Mouse (Mus musculus) cerebellum, adult 18-20 months (tissue): ENCODE measurements around the gene Teddm1b.

Experiments used
- DNase-seq, 2 experiments: peaks; one replicate each; pipeline ENCODE4 v3.0.0; 2021

Gene Teddm1b

DNA sequence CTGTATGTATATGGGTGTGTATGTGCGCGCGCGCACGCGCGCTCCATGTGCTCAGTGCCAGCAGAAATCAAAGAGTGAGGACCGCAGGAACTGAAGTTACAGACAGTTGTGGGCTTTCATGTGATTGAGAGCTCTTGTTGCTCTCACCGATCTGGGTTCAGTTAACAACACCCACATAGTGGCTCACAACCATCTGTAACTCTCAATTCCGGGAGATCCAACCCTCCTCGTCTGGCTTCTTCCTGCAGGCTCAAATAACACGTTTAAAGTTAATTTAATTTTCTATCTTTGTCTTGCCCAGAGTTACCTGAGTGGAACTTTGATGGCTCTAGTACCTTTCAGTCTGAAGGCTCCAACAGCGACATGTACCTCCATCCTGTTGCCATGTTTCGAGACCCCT lies 30.1 kb downstream of the Teddm1b start:
- DNase-seq, result no peak

DNA sequence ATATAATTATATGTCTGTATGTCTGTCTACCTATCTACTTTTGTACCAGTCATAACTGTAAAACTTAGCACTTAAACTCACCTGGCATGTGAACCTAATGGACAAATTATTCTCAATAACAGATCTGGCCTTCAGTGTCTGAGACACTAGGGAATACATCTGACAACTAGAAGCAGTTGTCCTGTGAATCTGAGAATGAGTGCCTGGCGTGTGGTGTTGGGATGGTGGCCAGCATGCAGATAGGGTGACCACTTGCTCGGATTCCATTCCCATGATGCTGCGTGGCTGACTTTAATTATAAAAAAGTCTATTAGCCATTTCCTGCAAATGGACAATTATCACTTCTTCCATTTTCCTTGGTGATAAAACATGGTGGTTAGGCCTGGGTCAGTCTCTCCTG lies 31.7 kb downstream of the Teddm1b start:
- no peak for DNase-seq

DNA sequence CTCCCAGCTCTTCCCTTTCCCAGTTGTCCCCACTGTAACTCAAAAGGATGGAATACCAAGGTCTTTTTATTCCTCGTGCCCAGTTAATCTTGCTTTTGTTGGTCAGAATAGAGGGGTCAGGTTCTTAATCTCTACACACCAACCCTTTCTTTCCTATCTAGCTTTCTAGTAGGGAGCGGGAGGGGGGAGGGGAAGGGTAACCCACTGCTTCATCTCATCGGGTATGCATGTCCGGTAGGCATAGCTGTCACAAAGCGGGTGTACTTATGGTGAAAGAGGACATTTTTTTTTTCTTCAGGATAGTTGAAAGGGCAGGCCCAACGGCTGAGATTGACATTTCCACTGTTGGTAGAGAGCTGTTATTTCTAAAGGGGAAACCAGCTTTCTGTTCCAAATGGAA lies 34.1 kb downstream of the Teddm1b start:
- DNase-seq, result no peak

DNA sequence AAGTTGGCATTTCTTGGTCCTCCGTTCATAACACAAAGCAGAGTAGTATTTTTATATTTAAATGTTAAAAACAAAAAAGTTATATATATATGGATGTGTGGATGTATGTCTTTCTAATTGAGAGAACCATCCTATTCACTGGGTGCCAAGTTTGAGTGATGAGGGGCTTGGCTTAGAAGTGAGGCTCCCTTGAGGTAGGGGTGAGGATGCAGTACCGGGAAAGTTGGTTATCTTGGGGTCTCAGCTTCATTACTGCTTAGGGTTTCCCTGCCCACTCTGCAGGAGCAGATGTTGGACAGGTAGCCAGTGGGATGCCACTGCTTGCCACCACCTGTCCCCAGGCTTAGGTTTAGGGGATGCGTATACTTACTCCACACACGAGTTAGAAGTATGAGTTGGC lies 34.6 kb downstream of the Teddm1b start:
- no peak for DNase-seq

DNA sequence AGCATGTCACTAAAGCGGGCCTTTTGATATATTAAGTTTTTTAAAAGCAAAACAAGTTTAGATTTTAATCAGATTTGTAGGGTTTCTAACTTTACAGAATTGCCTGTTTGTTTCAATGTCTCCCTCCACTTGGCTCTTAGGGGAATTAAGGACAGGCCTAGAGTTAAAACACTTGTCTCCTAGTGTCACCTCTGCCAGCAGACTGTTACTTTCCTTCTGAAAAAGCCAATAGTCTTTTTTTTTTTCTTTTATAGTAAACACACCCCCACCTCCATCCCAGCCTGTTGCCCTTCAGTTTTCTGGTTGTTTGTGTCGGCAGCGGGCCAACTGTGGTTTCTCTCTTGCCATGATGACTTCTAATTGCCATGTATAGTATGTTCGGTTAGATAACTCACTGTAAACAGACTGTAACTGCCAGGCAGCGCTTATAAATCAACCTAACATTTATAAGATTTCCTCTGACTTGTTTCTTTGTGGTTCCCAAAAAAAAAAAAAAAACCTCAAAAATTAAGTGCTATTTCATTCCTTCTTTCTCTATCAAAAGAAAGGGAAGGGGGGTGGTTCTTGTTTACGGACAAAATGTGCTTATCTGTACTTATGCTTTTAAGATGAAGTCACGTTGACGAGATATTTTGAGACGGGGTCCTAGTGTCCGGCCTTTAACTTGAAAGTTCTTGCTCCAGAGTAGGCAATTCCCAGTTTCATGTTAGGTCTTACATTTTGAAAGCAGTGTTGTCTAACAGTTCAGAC lies 35.2 kb downstream of the Teddm1b start:
- no peak for DNase-seq

DNA sequence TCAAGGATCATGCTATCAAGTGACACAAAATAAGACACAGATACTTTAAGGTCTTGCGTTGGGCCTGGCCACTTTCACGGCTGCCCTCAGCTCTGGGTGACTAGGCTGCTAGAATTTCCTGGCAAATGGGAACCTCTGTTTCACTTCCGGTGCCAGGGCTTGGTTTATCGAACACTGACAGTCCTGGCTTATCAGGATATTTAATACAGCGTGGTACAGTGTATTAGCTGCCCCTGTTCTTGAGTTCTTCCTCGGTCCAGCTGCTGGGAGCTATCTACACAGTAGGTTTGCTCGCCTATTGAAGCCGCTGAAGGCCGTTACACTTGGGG lies 35.8 kb downstream of the Teddm1b start:
- no peak for DNase-seq

DNA sequence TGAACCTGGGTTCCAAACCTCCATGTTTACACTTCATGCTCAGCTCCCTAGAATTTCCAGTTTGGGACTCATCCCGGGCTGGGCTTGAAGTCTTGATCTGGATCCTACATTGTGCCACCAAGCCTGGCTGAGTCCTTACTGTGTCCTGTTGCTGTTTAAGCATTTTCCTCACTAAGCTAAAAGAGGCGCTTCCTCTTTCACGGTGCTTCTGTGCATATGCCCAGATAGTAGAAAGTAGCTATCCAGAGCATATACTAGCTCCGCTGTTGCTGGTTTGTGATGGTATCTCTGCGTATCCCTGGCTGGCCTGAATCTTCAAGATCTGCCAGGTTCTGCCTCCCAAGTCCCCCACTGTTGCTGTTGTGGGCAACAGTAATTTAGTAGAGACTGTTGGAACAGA lies 36.3 kb downstream of the Teddm1b start:
- no peak for DNase-seq

DNA sequence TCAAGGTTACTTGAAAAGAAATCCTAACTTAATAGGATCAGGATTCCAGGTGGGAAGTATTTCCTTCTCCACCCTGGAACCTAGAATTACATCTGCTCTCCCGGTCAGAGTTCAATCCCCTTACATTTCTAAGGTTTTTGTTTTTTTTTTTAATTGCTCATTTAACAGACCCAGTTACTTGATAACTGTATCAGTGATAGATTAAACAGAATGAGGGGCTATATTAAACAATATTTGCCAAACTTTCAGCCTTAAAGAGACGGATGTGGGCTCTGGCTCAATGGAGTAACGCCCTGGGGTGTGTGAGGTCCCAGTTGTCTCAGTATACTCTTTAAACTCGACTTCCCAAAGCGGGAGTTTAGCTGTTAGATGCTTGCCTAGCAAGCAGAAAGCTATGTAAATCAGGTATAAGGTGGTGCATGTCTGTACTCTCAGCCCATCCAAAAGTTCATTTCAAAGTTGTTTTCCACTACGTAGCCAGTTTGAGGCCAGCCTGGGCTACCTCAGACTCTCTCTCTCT lies 37.2 kb downstream of the Teddm1b start:
- DNase-seq, result no peak

DNA sequence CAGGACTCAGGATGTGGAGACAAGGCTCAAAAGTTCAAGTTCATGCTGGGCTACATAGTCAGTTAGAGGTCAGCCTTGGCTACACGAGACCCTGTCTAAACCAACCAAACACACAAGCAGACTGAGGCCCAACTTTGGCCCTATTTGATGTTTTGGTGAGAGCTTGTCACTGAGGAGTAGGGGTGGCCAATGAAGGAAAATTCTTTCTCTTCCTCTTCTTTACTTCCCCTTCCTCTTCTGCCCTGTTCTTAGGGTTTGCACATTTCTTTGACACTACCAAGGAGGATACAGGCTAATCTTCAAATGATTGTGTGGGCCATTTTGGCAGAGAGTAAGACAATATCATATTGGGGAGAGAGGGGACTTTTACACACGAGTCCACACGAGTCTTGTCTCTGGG lies 39.7 kb downstream of the Teddm1b start:
- DNase-seq, result no peak

DNA sequence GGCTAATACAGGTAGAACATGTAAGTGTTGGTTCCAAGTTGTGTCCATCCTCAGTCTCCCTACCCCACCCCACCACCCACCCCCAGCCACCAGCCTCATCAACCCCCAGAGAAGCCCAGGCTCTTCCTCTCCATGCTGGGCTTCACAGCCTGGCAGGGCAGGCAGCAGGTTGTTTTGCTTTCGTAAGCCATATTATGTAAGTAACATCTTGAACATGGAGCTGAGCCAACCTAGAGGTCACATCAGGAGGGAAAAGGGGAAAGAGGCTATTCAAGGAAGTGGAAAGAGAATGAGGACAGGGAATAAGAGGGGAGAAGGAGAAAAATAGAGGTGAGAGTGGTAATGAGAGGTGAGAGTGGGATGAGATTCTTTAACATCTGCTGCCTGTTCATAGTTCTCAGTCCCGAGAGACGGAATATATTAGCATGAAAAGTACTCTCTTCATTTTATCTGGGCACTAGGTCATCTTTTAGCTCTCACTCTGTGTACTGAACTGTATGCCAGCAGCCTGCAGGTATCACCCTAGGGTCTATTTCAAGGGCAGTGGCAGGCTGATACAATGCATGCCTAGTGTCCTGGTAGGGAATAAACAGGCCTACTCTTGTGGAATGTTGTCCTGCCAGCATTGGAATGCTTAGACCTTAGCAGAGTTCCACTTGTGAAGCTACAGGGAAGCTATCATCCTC lies 44.5 kb downstream of the Teddm1b start:
- DNase-seq, result no peak

DNA sequence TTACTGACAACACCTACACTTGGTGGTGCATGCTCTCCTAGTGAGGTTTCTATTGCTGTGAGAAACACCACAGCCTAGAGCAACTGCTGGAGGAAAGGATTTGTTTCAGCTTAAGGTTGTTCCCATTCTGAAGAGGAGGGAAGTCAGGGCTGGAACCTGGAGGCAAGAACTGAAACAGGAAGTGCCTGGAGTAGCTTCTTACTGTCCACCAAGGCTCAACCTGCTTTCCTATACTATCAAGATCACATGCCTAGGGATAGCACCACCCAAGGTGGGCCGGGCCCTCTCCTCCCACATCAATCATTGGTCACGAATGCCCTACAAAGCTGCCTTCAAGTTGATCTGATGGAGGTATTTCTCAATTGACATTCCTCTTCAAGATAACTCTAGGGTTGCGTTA lies 47.5 kb downstream of the Teddm1b start:
- DNase-seq, result no peak

DNA sequence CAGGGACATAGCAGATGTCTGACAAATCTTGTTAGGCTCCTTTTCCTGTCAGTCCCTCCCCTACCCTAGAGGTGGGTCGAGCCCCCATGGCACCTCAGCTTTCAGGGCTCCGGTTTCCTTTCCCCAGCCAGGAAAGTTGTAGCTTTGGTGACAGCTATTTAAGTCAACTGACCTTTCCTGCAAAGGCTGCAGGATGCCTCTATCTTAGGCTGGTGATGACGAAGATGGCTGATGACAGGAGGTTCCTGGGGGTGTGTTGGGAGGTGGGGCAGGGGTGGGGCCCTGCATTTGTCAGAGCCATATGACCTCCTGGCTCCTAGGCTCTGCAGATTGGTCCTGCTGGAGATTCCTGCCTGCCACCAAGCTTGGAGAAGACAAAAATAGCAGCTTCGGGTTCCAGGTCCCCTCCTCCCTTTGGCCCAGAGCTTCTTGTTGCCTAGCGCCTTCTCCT lies 48.5 kb downstream of the Teddm1b start:
- no peak for DNase-seq

DNA sequence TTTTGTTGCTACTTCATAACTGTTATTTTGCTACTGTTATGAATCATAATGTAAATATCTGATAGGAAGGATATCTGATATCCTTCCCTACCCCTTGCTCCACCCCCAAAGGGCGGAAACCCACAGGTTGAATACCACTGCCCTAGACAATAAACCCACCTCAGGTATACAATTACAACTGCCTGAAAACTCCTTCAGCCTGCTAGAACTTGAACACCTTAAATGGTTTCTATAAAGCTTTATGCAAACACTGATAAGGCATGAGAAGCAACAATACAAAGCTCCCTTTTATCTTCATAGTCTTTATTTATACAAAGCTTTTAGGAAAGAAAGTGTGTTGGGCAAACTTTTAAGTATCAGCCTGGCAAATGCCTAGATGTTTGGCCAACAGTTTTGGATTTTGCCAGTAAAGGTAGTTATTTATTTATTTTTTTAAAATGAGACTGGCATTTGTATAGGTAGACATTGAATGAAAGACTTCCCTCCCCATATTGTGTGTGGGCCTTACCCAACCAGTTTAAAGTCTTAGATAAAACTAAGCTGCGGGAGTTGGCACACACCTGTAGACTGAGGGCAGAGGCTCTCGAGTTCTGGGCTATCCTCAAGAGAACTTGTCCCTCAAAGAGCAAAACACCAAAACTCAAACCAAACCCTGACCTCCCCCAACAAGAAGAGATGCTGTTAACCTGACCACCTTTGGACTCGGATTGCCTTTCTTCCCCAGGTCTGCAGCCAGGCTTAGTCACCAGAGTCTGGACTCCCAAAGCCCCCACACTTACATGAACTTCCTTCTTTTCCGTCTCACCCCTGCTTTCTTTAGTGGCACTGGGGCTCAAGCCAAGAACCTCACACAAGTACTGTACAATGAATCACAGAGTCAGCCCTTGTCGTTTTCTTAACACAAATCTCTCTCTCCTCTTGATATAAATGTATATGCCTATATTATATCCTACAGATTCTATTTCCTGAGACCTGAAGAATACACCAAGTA lies 50.5 kb downstream of the Teddm1b start:
- DNase-seq, result no peak
